Mouse (Mus musculus) testis, adult 2 months (tissue): ENCODE measurements around the gene P3h4. TPM values are rescaled to one million over a fixed set of nuclear protein-coding genes. Genes with fewer than 3 reads are reported as not detected.

ENCODE experiments used
- H3K27ac ChIP-seq: fragments of 200-500 bp; 2 replicates; pipeline ENCODE4 v1.5.1; 2012; ENCODE audit warnings: low read depth, low read length; ENCODE audit not compliant: control insufficient read depth, insufficient read depth
- H3K27me3 ChIP-seq: fragments of 200-500 bp; 2 replicates; pipeline ENCODE4 v1.6.1; 2012; ENCODE audit warnings: mild to moderate bottlenecking, low read length, moderate library complexity; ENCODE audit not compliant: control insufficient read depth, insufficient read depth
- H3K36me3 ChIP-seq: fragments of 200-500 bp; 2 replicates; pipeline ENCODE4 v1.6.1; 2012; ENCODE audit warnings: mild to moderate bottlenecking, low read length; ENCODE audit not compliant: control insufficient read depth, insufficient read depth
- H3K4me1 ChIP-seq: fragments of 200-500 bp; 2 replicates; pipeline ENCODE4 v1.6.1; 2012; ENCODE audit warnings: low read length; ENCODE audit not compliant: control insufficient read depth, insufficient read depth
- H3K4me3 ChIP-seq: fragments of 200-500 bp; 2 replicates; pipeline ENCODE4 v1.5.1; 2012; ENCODE audit warnings: low read depth, mild to moderate bottlenecking, low read length, moderate library complexity, mixed read lengths; ENCODE audit not compliant: control insufficient read depth
- CTCF ChIP-seq: fragments of 200-500 bp; IDR thresholded peaks from 2 replicates; pipeline ENCODE4 v1.5.1; 2012; ENCODE audit warnings: low read depth, mild to moderate bottlenecking, inconsistent platforms, low read length, moderate library complexity; ENCODE audit not compliant: control insufficient read depth, insufficient read depth, insufficient replicate concordance
- POLR2A ChIP-seq: fragments of 200-500 bp; IDR thresholded peaks from 2 replicates; pipeline ENCODE4 v1.6.1; 2012; ENCODE audit warnings: low read depth, mild to moderate bottlenecking, inconsistent platforms, low read length, moderate library complexity; ENCODE audit not compliant: control insufficient read depth
- polyA plus RNA-seq: library from polyadenylated mRNA; depleted of rRNA; stranded (reverse); fragments of >200 nt; gene quantifications from 2 replicates; pipeline ENCODE4 v1.2.3, GENCODE M21; 2012

P3h4 gene
- polyA plus RNA-seq, 1 experiment: 9.0 TPM

- no peak overlapping the region for H3K4me3 ChIP-seq
- H3K4me1 ChIP-seq: no peaks in the 10 kb centered on the region; the same call in 1 of the 2 replicates
- no peaks in the 10 kb centered on the region for H3K36me3 ChIP-seq
- H3K27me3 ChIP-seq: no peaks in the 10 kb centered on the region
- TF ChIP-seq CTCF (peak; percentile 19; the same call in 1 of the 2 replicates), POLR2A (no peak)
- H3K27ac ChIP-seq: no peak overlapping the region
Measured at GRCm38 (mm10) chr11:100408076-100408834, 6.4 kb downstream of the P3h4 start.

- TF ChIP-seq POLR2A (no peak), CTCF (no peak)
- Histone ChIP-seq H3K27ac (no peak overlapping the region), H3K4me3 (no peak overlapping the region), H3K4me1 (no peaks in the 10 kb centered on the region), H3K27me3 (no peaks in the 10 kb centered on the region), H3K36me3 (no peaks in the 10 kb centered on the region)
Measured at GRCm38 (mm10) chr11:100406995-100407705, 7.5 kb downstream of the P3h4 start.

GRCm38 (mm10) chr11:100406273-100406672, 8.4 kb downstream of the P3h4 start:
- TF ChIP-seq CTCF (no peak), POLR2A (no peak)
- no peak overlapping the region for H3K27ac ChIP-seq
- H3K4me3 ChIP-seq: no peak overlapping the region
- H3K27me3 ChIP-seq: no peaks in the 10 kb centered on the region
- H3K4me1 ChIP-seq: 0 out of 2 replicates have a peak, but pooled peaks cover 2% of the 10 kb centered on the region
- H3K36me3 ChIP-seq: no peaks in the 10 kb centered on the region

- no peaks in the 10 kb centered on the region for H3K36me3 ChIP-seq
- H3K27me3 ChIP-seq: no peaks in the 10 kb centered on the region
- H3K27ac ChIP-seq: no peak overlapping the region
- 0 out of 2 replicates have a peak, but pooled peaks cover 2% of the 10 kb centered on the region for H3K4me1 ChIP-seq
- TF ChIP-seq CTCF (no peak), POLR2A (no peak)
- no peak overlapping the region for H3K4me3 ChIP-seq
Measured at GRCm38 (mm10) chr11:100404456-100405074, 10.1 kb downstream of the P3h4 start.

- H3K27ac ChIP-seq: no peak overlapping the region
- no peaks in the 10 kb centered on the region for H3K36me3 ChIP-seq
- H3K4me3 ChIP-seq: no peak overlapping the region
- no peaks in the 10 kb centered on the region for H3K27me3 ChIP-seq
- 0 out of 2 replicates have a peak, but pooled peaks cover 2% of the 10 kb centered on the region for H3K4me1 ChIP-seq
- TF ChIP-seq CTCF: no peak
- TF ChIP-seq POLR2A: no peak
Measured at GRCm38 (mm10) chr11:100403445-100404134, 11.0 kb downstream of the P3h4 start.

- no peak overlapping the region for H3K27ac ChIP-seq
- no peaks in the 10 kb centered on the region for H3K36me3 ChIP-seq
- no peak overlapping the region for H3K4me3 ChIP-seq
- no peaks in the 10 kb centered on the region for H3K27me3 ChIP-seq
- peaks cover 3% of the 10 kb centered on the region for H3K4me1 ChIP-seq
- no peak for TF ChIP-seq CTCF
- TF ChIP-seq POLR2A: no peak
Measured at GRCm38 (mm10) chr11:100402682-100403081, 12.0 kb downstream of the P3h4 start.
